Mouse (Mus musculus) small intestine, adult 2 months (tissue): ENCODE measurements around the gene Csrp2. TPM values are rescaled to one million over a fixed set of nuclear protein-coding genes. Genes with fewer than 3 reads are reported as not detected.

Experiments used
- H3K27ac ChIP-seq: fragments of 200-500 bp; 2 replicates; pipeline ENCODE4 v1.5.1; 2012; ENCODE audit warnings: low read depth, low read length, control low read depth, inconsistent platforms; ENCODE audit not compliant: insufficient read depth
- H3K27me3 ChIP-seq: fragments of 200-500 bp; 2 replicates; pipeline ENCODE4 v1.6.1; 2012; ENCODE audit warnings: mild to moderate bottlenecking, moderate library complexity, low read length, inconsistent platforms; ENCODE audit not compliant: control insufficient read depth, insufficient read depth
- H3K36me3 ChIP-seq: fragments of 200-500 bp; 2 replicates; pipeline ENCODE4 v1.6.1; 2012; ENCODE audit warnings: mild to moderate bottlenecking, low read length, control low read depth, inconsistent platforms; ENCODE audit not compliant: control insufficient read depth, insufficient read depth
- H3K4me1 ChIP-seq: fragments of 200-500 bp; 2 replicates; pipeline ENCODE4 v1.6.1; 2012; ENCODE audit warnings: low read length, inconsistent platforms, mixed read lengths; ENCODE audit not compliant: control insufficient read depth, insufficient read depth, insufficient read length
- H3K4me3 ChIP-seq: fragments of 200-500 bp; 2 replicates; pipeline ENCODE4 v1.5.1; 2012; ENCODE audit warnings: low read depth, mild to moderate bottlenecking, control low read depth, inconsistent platforms, low read length, moderate library complexity
- CTCF ChIP-seq: fragments of 200-500 bp; IDR thresholded peaks from 2 replicates; pipeline ENCODE4 v1.5.1; 2012; ENCODE audit warnings: low read depth, mild to moderate bottlenecking, control low read depth, inconsistent platforms, low read length, moderate library complexity, mixed read lengths; ENCODE audit not compliant: insufficient replicate concordance, insufficient read length; ENCODE audit errors: extremely low read depth
- POLR2A ChIP-seq: fragments of 200-500 bp; IDR thresholded peaks from 2 replicates; pipeline ENCODE4 v1.6.1; 2012; ENCODE audit warnings: low read depth, mild to moderate bottlenecking, control low read depth, inconsistent platforms, low read length, moderate library complexity
- WGBS: fragments of 180-500 bp; shearing (Covaris S2); methylation state at CpG from one replicate; pipeline ENCODE4 v1.1.7; 2018; 5-methylcytosine and 5-hydroxymethylcytosine counted together
- polyA plus RNA-seq: library from polyadenylated mRNA; depleted of rRNA; stranded (reverse); fragments of >200 nt; gene quantifications from 2 replicates; pipeline ENCODE4 v1.2.3, GENCODE M21; 2012

The Csrp2 gene
- polyA plus RNA-seq, 1 experiment = 44.9 TPM

GRCm38 (mm10) chr10:110882701-110883100, 36.9 kb upstream of the Csrp2 start:
- TF ChIP-seq CTCF (no peak), POLR2A (no peak)
- no peak overlapping the region for H3K27ac ChIP-seq
- H3K36me3 ChIP-seq = no peaks in the 10 kb centered on the region
- no peak overlapping the region for H3K4me3 ChIP-seq
- no peaks in the 10 kb centered on the region for H3K27me3 ChIP-seq
- 0 out of 2 replicates have a peak, but pooled peaks cover 2% of the 10 kb centered on the region for H3K4me1 ChIP-seq

- Histone ChIP-seq H3K27ac (no peak overlapping the region), H3K4me3 (no peak overlapping the region), H3K27me3 (no peaks in the 10 kb centered on the region), H3K36me3 (no peaks in the 10 kb centered on the region), H3K4me1 (no peaks in the 10 kb centered on the region)
- TF ChIP-seq POLR2A (no peak), CTCF (no peak)
- WGBS = 49% methylated on average over 7 of the region's 7 CpGs
Observed at GRCm38 (mm10) chr10:110890656-110891272, 28.8 kb upstream of the Csrp2 start.

DNA sequence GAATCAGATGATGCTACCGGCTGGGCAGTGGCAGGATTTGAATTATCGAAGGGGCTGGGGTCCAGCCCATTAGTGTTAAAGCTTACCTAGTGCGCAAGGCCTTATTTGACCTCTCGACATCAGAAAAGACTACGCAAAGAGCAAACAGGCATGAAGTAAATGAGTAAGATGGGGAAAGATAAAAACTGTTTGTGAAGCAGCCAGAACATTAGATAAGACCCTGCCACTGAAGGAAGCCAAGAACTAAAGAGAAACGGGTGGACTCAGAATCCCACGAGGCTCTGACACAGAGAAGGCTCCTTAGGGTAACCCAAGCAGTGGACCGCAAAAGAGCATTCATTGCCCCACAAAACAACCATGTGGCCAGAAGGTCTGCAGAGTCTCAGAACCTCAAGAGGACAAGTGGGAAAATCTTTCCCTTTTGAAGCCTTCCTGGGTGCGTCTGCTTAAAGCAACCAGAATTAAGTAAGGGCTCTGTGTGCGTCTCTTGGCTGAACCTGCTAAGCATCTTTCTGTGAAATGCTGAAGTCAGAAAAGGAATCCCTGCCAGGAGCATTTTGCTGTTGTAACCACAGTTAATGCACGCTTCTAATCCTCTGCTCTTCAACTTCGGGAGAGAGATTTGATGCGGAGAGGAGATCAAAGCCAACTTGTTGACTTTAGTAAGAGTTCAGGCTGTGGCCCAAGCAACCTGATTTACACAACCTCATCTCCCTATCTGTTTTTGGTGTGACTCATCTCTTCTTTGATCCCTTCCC, 19.7 kb upstream of the Csrp2 start:
- Histone ChIP-seq H3K4me3 (no peak overlapping the region), H3K27me3 (no peaks in the 10 kb centered on the region), H3K4me1 (no peaks in the 10 kb centered on the region), H3K36me3 (no peaks in the 10 kb centered on the region), H3K27ac (no peak overlapping the region)
- TF ChIP-seq POLR2A (no peak), CTCF (no peak)
- WGBS = 55% methylated on average over 13 of the region's 13 CpGs

GRCm38 (mm10) chr10:110903862-110904261, 15.7 kb upstream of the Csrp2 start:
- WGBS = 92% methylated on average over 3 of the region's 3 CpGs
- no peaks in the 10 kb centered on the region for H3K27me3 ChIP-seq

DNA sequence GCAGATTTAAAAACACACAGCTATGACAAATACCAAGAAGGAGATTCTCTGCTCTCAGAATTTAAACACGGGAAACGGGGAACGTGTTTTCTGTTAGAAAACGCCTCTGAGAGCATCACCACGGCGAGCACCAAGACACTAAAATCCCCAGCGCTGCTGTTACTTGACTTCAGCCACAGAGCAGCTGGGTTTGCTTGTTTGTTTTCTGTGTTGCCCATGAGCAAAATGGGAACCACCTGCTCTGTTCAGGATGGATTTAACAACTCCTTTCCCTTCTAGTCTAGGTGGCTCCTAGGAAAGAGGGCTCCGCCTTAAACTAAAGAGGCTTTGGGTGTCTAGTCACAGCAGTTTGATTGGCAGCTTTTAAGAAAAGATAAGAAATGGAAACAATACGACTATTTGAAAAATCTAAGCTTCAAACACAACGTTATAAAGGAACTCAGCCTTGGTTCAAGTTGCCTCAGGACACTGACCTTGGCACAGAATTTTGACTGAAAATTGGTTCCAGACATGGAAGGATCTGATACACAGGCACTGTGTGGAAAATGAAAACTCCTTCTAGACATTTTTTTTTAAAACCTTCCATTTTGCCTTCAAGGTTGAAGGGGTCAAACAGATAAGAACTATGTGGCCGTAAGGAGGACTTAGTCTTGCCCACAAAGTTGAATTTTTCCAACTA, 2.8 kb upstream of the Csrp2 start:
- H3K36me3 ChIP-seq = no peaks in the 10 kb centered on the region
- TF ChIP-seq POLR2A (no peak), CTCF (no peak)
- H3K27me3 ChIP-seq = no peaks in the 10 kb centered on the region
- WGBS = 78% methylated on average over 11 of the region's 11 CpGs
- no peak overlapping the region for H3K4me3 ChIP-seq
- H3K4me1 ChIP-seq = peaks cover 2% of the 10 kb centered on the region; the same call in 1 of the 2 replicates
- H3K27ac ChIP-seq = no peak overlapping the region

More at GRCm38 (mm10) chr10:110903862-110904261, 15.7 kb upstream of the Csrp2 start:
- H3K27ac ChIP-seq = no peak overlapping the region
- no peaks in the 10 kb centered on the region for H3K36me3 ChIP-seq
- no peak overlapping the region for H3K4me3 ChIP-seq
- TF ChIP-seq CTCF = no peak
- TF ChIP-seq POLR2A = no peak
- no peaks in the 10 kb centered on the region for H3K4me1 ChIP-seq

- H3K27ac ChIP-seq = no peak overlapping the region
- TF ChIP-seq CTCF (no peak), POLR2A (no peak)
- H3K4me1 ChIP-seq = peaks cover 5% of the 10 kb centered on the region; the same call in 1 of the 2 replicates
- H3K27me3 ChIP-seq = no peaks in the 10 kb centered on the region
- 97% methylated on average over 6 of the region's 6 CpGs for WGBS
- no peak overlapping the region for H3K4me3 ChIP-seq
- H3K36me3 ChIP-seq = no peaks in the 10 kb centered on the region
Observed at GRCm38 (mm10) chr10:110917521-110917920, 2.1 kb upstream of the Csrp2 start.
